Mouse (Mus musculus) left cerebral cortex, postnatal 14 days (tissue): Measurements from ENCODE around the gene Trim38. TPM values are rescaled to one million over a fixed set of nuclear protein-coding genes. Genes with fewer than 3 reads are reported as not detected.
A peak's percentile ranks its signal among the peaks of the same experiment; 100 is the strongest.

Experiments
- DNase-seq, 2 experiments: peaks; one replicate each; pipeline ENCODE4 v3.0.0; 2021 to 2022; ENCODE audit warnings: low spot score in 2 of 2, mixed read lengths in 1 of 2
- intact Hi-C: fragments of 180-260 bp; cut with DNase I; formaldehyde crosslinking; loops from one replicate; pipeline ENCODE4 v1.15.1; 2025
- microRNA-seq, 2 experiments: library from miRNA; unstranded; fragments of <30 nt; microRNA quantifications; one replicate each; pipeline ENCODE4 v1.2.0; 2022
- total RNA-seq, 2 experiments: library from RNA; stranded (reverse); gene quantifications; 2 replicates each; pipeline ENCODE4 v1.2.3; 2021

The Trim38 gene
- total RNA-seq, 2 experiments from 2014 or later: not detected

DNA sequence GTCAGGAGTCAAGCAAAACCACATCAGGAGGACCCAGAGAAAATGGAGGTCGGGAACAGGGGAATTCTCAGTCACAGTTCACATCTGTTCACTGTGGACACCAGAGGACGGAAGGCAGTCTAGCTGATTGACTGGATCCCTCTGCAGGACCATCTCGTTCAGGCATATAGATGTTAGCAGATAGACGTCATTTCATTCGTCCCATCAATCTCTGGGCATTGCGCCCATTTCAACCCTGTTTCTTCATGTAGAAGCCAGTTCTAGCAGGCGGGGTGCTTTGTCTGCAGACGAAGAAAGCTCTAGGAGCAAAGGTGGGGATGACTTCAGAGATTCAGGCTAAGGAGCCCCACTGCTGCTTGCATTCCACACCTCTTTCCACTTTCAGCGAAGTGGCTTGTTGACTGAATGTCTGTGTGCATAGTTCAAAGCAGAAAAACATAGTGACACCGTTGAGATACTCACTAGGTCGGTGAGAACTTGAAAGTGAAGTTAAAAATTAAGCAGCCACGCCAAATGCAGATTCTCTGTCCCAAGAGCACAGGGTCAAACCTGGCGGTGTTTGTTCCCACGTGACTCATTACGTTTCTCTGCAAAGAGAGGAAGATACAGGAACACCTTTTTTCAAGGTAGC lies 36.8 kb downstream of the Trim38 start, which contains the start of gene Slc17a2:
Gene Slc17a2 (plus strand): TSS at position 572 of the 631 bp plus-strand sequence.
- no peak for DNase-seq
- intact Hi-C loops: no loop called here

DNA sequence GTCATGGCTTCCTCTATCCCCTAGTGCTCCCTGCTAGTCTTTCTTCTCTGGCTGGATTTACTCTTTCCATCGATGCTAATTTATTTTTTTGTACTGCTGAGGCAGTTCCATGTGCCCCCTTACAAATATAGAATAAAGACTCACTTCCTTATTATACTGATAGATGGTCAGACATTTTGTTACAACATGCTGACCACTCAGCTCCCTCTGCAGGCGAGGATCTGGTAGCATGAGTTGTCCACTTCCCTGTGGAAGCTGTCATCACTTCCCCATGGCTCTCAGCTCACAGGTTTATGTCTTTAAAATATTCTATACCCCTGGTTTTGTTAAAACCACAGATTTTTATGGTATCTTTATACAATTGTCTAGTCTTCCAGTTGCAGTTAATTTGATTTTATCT lies 46.4 kb downstream of the Trim38 start:
- intact Hi-C loops: no loop called here
- no peak for DNase-seq

DNA sequence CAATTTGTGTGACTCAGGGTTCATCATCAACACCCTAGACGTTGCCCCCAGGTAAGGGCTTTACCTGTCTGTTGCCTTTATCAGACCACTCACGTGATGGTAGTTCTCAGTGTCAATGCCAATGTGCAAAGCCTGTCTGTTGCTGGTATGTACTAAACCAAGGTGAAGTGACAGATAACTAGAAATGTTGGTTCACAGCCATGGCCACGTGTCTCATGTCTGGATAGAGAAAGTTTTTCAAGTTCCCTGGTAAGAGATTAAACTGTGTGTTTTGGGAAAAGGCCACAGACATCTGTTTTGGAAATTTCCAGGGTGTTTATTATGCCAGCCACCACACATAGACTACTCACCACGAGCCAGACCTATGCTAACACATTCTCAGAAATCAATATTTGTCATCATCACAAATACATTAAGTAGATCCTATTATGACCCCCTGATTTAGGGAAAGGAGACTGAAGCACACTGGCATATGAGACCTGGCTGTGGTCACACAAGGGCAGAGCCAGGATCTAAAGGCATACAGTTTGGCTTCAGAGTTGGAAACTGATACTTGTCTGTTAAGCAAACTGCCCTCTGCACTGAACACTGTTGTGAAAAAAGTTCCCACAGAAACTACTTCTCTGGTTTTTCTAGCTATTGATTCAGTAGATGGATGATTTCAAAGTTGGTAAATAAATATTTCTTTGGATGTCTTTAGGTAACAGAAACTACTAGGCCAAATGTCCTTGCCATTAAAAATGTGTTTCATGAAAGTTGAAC lies 50.6 kb downstream of the Trim38 start:
- no peak for DNase-seq
- intact Hi-C loops: no loop called here

DNA sequence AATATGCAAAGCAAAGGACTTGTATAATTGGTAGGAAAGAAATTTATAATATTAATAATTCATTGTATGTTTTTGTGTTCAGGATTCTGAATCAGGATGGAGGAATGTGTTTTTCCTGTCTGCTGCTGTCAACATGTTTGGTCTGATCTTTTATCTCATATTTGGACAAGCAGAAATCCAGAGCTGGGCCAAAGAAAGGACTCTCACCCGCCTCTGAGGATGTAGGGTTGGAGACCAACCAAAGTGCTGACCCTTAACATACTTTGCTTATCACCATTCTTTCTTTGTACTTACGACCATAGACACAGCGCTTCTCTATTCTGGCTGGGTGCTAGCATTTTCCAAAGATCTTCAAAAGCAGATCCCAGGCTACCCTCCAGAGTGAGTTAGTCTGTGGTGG lies 52.5 kb downstream of the Trim38 start:
- DNase-seq: no peak
- intact Hi-C loops: no loop called here

DNA sequence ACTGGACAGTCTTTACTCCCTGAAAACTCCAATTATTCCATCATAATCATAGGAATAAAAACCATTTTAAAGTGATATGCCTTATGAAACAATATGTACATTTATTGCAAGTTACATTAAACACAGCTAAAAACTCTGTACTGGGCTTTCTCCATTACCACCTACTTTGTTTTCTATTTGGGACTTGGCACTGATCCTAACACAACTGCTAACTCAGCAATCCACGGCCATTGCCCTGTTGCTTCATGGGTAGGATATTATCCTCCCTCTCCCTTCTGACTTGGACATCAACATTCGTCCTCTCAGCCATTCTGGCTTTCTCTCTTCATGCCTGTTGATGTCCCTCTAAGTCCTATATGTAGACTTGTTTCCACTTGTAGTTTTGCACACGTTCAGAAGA lies 56.9 kb downstream of the Trim38 start:
- intact Hi-C loops: no loop called here
- DNase-seq: no peak

DNA sequence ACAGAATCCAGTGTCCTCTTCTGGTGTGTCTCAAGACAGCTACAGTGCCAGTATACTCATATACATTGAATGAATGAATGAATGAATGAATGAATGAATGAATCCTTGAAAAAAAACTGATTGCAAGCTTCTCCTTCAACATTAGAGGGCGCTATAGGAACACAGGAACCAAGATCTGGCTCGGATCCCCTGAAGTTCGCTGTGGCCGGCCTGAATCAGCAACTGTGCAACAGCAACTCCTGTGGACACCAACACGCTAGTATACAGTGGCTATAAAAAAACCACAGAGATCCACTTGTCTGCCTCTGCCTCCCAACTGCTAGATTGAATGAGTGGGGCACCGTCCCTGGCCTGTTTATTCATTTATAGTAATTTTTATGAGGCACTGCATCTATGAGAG lies 63.3 kb downstream of the Trim38 start:
- intact Hi-C loops: loop anchor here (5.0 to 10.0 kb wide), 3 partner anchors 119 to 464 kb away; no protein-coding TSS in a partner anchor
- peak; percentile 34 to 77 for DNase-seq

DNA sequence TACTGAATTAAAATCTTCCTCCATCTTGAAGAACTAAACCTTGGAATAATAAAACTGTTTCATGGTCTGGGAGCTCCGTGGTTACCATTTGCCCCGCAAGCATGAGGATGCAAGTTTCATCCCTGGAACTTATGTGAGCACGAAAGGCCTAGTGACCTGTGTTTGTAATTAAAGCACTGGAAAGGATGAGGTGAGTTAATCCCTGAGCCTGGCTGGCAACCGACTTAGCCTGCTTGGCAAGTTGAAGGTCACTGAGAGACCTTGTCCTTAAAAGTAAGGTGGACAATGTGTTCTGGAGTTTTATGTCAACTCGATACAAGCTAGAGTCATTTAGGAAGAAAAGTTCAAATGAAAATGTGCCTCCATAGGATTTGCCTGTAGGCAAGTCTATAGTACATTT lies 65.1 kb downstream of the Trim38 start:
- intact Hi-C loops: loop anchor here (5.0 to 10.0 kb wide), 3 partner anchors 117 to 462 kb away; no protein-coding TSS in a partner anchor
- no peak for DNase-seq

DNA sequence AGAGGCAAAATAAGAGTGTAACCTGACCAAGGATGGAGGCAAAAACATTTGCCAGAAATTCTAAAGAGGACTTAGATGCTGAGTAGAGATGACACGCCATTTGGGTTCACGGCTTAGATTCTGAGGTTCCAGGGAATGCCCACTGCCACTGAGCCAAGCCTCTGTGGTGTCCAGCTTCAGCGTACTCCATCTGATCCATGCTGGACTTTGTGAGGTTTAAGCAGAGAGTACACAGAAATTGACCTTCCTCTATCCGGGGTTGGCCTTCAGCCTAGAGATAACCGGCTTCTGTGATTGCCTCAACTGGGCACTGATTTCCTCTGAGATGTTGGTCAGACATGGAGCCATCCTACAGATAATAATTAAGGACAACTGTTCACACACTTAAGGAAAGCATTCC lies 66.9 kb downstream of the Trim38 start:
- intact Hi-C loops: loop anchor here (10.0 kb wide), 1 partner anchor 168 kb away; no protein-coding TSS in a partner anchor
- no peak for DNase-seq

DNA sequence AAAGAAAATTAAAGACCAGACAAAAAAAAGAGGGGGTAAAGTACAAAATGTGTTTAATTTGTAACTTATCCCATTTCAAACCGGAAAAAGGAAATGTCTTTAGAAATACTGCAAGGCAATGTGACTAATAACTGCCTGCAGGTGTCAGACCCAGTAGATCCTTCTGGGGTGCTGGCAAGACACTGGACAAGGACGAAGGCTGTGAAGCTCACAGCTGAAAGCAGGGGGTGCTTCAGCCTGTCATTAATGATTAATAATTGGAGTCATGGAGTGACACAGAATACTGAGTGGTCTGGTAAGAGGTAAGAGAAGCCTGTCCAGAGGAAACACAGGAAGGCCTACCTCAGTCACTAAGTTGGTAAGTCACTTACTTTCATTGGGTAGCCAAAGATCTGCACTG lies 69.6 kb downstream of the Trim38 start, which contains the start of gene Slc17a3:
Gene Slc17a3 (plus strand): TSS at position 127 of the 400 bp plus-strand sequence.
- intact Hi-C loops: loop anchor here (10.0 kb wide), 1 partner anchor 165 kb away; no protein-coding TSS in a partner anchor
- no peak for DNase-seq

Small RNA genes lying within 50 kb of the gene (microRNA-seq; reads per million reads assigned to microRNA genes)
- gene Gm44314: 0 reads per million in 2 experiments
- gene Gm44484: 0 reads per million in 2 experiments

Other genes starting within 250 kb of the Trim38 start
- 100 to 1,000 TPM; 264 to 291 TPM for gene Hist1h4h, start 238.9 kb upstream of the Trim38 start, total RNA-seq
- gene Hist1h2af, start 236.0 kb upstream of the Trim38 start, total RNA-seq: 10 to 100 TPM in 1 of 2 experiments, 1 to 10 TPM in 1; 4.3 to 21.5 TPM
- 1 to 10 TPM; 5.8 to 6.2 TPM for gene Hist1h3g, start 234.5 kb upstream of the Trim38 start, total RNA-seq
- under 1 TPM; 0.91 to 0.92 TPM for gene Hist1h2bh, start 226.5 kb upstream of the Trim38 start, total RNA-seq
- 10 to 100 TPM; 18.7 to 21.0 TPM for gene Hist1h3f, start 225.9 kb upstream of the Trim38 start, total RNA-seq
- 100 to 1,000 TPM; 150 to 165 TPM for gene Hist1h4f, start 218.3 kb upstream of the Trim38 start, total RNA-seq
- gene Hist1h1d, start 216.7 kb upstream of the Trim38 start, total RNA-seq: 1 to 10 TPM; 3.1 to 4.2 TPM
- 10 to 100 TPM; 49.1 to 57.1 TPM for gene Hist1h3e, start 207.5 kb upstream of the Trim38 start, total RNA-seq
- 10 to 100 TPM in 1 of 2 experiments, 1 to 10 TPM in 1; 8.2 to 10.1 TPM for gene Hist1h2ae, start 198.7 kb upstream of the Trim38 start, total RNA-seq
- 10 to 100 TPM; 79.2 to 92.9 TPM for gene Hist1h2bg, start 198.5 kb upstream of the Trim38 start, total RNA-seq
- 10 to 100 TPM; 24.6 to 36.3 TPM for gene Hist1h2bf, start 195.7 kb upstream of the Trim38 start, total RNA-seq
- 1 to 10 TPM; 3.0 to 5.1 TPM for gene Hist1h2ad, start 195.5 kb upstream of the Trim38 start, total RNA-seq
- gene Hist1h3d, start 194.2 kb upstream of the Trim38 start, total RNA-seq: 1 to 10 TPM; 9.4 to 9.9 TPM
- gene Hist1h4d, start 188.3 kb upstream of the Trim38 start, total RNA-seq: 100 to 1,000 TPM; 132 to 148 TPM
- 1 to 10 TPM; 4.8 to 5.6 TPM for gene Hist1h2be, start 148.8 kb upstream of the Trim38 start, total RNA-seq
- 10 to 100 TPM; 53.4 to 69.1 TPM for gene Hist1h1e, start 147.4 kb upstream of the Trim38 start, total RNA-seq
- gene Hist1h2ac, start 86.0 kb upstream of the Trim38 start, total RNA-seq: 1 to 10 TPM; 1.9 to 2.0 TPM
- 10 to 100 TPM; 25.0 to 27.3 TPM for gene Hist1h2bc, start 85.7 kb upstream of the Trim38 start, total RNA-seq
- under 1 TPM in 1 of 2 experiments, not detected in 1; 0.40 TPM for gene Hist1h1t, start 74.1 kb upstream of the Trim38 start, total RNA-seq
- 100 to 1,000 TPM; 100 to 103 TPM for gene Hist1h4c, start 71.5 kb upstream of the Trim38 start, total RNA-seq
- gene Hfe, start 59.1 kb upstream of the Trim38 start, total RNA-seq: 1 to 10 TPM; 2.9 to 3.1 TPM
- gene Hist1h1c, start 31.1 kb upstream of the Trim38 start, total RNA-seq: 10 to 100 TPM; 55.8 to 75.9 TPM
- gene Hist1h3c, start 24.3 kb upstream of the Trim38 start, total RNA-seq: 1 to 10 TPM; 6.8 to 7.2 TPM
- gene Hist1h2bb, start 23.2 kb upstream of the Trim38 start, total RNA-seq: 10 to 100 TPM; 18.8 to 20.7 TPM
- 10 to 100 TPM; 30.0 to 36.8 TPM for gene Hist1h2ab, start 18.8 kb upstream of the Trim38 start, total RNA-seq
- gene Hist1h3b, start 17.6 kb upstream of the Trim38 start, total RNA-seq: 10 to 100 TPM; 16.5 to 23.8 TPM
- gene Hist1h4b, start 12.9 kb upstream of the Trim38 start, total RNA-seq: 10 to 100 TPM; 73.2 to 80.8 TPM
- gene Hist1h4a, start 8.7 kb upstream of the Trim38 start, total RNA-seq: 10 to 100 TPM; 68.8 to 69.0 TPM
- 10 to 100 TPM; 33.2 to 47.2 TPM for gene Hist1h3a, start 7.5 kb upstream of the Trim38 start, total RNA-seq
- gene Hist1h1a, start 6.2 kb upstream of the Trim38 start, total RNA-seq: 10 to 100 TPM; 20.4 to 29.2 TPM
- gene Slc17a2, start 37.1 kb downstream of the Trim38 start, total RNA-seq: not detected
- under 1 TPM; 0.17 to 0.22 TPM for gene Slc17a3, start 69.5 kb downstream of the Trim38 start, total RNA-seq
- not detected for gene Slc17a1, start 97.8 kb downstream of the Trim38 start, total RNA-seq
- gene Slc17a4, start 145.1 kb downstream of the Trim38 start, total RNA-seq: not detected
- gene Hist1h2ba, start 164.2 kb downstream of the Trim38 start, total RNA-seq: not detected
- gene Hist1h2aa, start 164.5 kb downstream of the Trim38 start, total RNA-seq: not detected
- gene Scgn, start 221.3 kb downstream of the Trim38 start, total RNA-seq: under 1 TPM; 0.32 to 0.42 TPM